Mouse (Mus musculus) embryo, embryonic 10 days (tissue): ENCODE data around the gene Gnpnat1.
A peak's percentile ranks its signal among the peaks of the same experiment; 100 is the strongest.
"Not testable (repeated sequence)": the region's sequence is repeated elsewhere in the genome, so short reads cannot be mapped to it uniquely, and the experiment has no call there.

Experiments
- DNase-seq: peaks from one replicate; pipeline ENCODE4 v3.0.0-alpha.2; 2015; ENCODE audit warnings: low spot score

Gnpnat1 gene

DNA sequence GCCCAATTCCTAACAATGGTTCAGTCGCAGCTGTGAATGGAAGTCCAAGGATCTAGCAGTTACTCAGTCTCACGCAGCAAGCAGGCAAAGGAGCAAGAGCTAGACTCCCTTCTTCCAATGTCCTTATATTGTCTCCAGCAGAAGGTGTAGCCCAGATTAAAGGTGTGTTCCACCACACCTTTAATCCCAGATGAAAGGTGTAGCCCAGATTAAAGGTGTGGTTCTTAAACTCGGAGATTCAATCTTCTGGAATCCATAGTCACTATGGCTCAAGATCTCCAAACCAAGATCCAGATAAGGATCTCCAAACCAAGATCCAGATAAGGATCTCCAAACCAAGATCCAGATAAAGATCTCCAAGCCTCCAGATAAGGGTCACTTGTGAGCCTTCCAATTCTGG lies at the start of gene Gnpnat1:
TSS of gene Gnpnat1 (minus strand) at position 101 of the 400 bp plus-strand sequence.
- not testable (repeated sequence) for DNase-seq

DNA sequence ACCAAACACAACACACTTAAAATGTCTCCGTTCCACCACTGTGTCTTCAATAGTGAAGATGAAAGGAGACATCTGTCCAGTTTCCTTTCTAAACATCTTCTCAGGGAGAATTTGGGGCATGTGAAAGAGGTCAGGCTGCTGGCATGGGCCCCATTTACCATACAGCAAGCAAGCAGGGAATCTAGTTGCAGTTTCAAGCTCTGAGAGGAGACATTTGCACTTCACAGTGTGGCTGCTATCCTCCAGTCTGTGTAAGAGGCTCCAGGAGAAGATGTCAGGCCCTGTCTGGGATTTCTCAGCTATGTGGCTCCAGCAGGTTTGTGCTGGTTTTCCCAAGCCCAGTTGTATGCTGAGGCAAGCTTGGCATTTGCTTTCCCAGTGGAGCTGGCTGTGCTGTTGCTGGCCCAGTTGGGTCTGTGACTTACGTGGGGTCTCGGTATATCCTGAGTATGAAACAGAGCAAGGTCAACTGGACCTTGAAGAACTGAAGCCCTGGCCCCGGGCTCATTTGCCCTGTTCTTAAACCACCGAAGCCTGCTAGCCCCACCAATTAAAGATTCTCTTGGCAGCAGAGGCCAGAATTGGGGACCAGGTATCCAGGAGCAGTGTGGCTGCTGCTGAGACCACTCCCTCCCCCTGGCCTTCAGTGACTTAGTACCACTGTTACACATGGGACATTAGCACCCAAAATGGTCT lies 49.0 kb upstream of the Gnpnat1 start:
- no peak for DNase-seq

DNA sequence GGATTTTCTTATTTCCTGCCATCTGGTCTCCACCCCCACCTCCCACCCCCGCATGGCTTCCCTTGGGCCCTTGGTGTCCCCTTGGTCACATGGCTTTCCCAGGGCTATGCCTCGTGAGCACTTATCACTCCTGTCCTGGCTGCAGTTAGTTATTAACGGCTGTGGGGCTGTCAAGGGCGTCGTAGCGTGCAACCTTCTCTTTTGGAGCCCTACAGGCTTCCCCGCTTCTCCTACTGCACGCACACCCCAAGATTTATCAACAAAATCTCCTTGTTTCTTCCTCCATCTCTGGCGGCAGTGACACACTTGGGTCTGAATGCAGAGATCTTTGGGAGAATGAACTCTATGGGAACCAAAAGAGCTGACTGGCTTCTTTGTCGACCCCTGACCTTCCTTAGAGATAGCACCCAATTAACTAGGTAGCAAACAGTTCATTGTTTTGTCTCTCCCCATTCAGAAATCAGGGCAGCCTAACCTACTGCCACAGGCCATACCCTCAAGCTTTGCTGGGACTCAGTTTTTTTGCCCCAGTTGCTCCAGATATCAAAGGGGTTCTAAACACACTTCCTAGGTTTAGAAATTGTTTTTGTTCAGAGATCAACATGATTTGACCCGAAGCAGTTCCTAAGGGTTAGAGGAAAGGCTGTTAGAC lies 48.3 kb upstream of the Gnpnat1 start:
- DNase-seq: no peak

DNA sequence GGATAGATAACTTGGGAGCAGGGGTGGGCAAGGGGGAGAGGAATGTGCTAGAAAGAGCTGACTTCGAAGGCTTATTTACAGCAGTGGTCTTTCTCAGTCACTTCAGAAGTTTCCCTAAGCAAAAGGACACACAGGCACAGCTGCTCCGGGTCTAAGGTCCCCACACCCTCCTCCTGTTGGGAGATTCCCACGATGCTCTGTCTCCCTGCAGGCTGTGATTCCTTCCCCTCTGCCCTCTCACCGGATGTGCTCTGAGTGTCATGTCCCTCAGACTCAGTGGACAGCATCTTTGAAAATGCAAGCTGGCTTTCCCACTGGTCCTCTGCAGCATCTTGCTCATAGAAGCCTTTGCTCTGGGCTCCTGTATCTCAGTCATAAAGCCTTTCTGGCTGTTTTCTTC lies 47.4 kb upstream of the Gnpnat1 start:
- DNase-seq: no peak

DNA sequence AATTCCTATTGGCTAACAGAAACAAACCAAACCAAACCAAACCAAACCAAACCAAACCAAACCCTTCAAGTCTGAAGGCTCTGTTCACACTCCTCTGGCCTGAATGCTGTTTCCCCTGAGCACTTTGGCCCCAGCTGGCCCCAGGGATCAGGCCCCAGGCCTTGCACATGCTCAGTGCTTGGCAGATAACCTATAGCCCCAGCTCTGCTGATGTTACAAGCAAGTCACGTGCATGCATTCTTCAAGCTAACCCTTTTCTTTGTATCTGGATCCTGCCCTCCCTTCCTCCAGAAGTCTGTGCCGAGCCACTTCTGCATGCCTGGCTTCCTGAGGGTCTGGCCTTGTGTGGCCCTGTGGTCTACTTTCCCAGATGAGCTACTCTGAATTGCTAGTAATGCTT lies 46.4 kb upstream of the Gnpnat1 start:
- DNase-seq: peak; percentile 59

DNA sequence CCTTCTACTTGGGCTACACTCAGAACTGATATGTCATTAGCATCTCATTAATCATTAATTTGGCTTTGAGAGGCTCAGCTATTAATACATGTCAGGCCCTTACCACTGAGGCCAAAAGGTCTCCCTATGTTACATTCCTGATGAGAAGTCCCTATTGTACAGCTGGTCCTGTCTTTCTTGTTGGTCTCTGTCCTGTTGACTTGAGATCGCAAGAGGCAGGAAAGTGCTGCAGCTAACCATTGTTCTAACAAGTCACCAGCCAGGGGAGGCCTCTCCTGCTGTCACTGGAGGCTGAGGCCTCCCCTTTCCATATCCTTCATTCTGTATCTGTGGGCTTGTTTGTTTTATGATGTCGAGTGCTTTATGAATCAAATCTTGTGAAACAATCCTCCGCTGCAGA lies 42.1 kb upstream of the Gnpnat1 start:
- no peak for DNase-seq

DNA sequence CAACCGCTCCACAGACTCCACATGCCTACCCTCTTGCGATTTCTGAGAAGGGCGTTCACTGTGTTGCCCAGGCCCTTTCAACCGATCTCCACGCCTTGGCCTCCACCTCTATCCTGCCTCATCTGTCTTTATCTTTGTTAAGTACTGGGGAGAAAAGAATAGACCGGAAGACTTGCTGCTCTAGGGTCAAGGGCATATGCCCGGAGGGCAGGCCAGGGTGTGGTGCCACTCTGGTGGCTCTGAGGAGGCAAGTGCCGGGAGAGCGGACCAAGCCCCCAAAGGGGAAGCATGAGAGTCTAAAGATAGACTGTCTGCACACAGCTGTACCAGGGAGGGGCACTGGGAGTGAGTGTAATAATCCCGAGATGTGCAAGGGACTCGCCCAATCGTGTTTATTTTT lies 40.7 kb upstream of the Gnpnat1 start:
- DNase-seq: no peak

DNA sequence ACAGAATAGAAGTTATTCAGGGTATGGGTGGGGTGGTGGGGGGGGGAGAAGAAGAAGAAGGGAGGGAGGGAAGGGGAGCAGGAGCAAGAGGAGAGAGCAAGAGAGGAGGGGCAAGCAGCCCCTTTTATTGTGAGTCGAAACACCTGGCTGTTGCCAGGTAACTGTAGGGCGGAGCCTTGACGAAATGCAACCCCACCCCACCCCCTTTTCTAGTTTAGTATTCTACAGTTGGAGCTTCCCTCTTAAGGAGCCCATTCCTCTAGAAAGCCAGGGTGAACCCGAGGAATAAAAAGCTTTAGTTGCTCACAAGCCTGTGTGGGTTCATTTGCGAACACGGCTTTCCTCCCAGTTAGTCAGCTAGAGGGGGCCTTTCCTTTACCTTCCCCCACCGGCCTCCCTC lies 40.2 kb upstream of the Gnpnat1 start:
- no peak for DNase-seq

DNA sequence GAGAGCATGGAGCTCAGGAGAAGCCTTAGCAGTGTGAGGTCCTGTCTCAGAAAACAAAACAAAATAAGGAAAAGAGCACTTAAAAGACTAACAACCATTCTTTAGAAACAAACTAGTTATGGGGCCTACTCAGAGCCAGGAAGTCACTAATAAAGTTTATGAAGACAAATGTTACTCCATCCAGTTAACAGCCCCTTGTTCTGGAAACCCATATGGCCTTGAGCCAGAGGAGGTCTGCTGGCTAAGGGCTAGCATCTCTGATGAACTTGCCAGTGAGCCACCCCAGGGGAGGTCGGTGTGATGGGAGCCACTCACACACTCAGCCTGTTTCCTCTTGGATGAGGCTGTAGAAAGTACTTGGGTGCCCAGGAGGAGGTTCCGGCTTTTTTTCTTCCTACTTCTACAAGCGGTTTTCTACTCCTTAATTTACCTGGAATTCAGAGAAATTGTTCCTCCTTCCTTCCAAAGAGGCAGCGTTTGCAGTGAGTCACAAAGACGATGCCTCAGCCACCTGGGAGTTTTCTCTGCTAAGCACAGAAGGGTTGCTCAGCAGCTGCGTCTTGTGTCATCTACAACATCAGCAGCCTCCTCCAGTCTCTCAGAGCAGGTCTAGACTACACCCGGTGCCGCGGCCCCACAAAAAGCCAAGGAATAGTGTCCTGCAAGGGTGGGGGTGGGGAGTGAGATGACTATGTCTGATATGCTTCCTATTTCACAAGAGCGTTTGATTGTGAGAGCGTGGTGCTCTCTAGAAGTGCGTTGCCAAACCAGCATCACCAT lies 38.3 kb upstream of the Gnpnat1 start:
- DNase-seq: no peak

DNA sequence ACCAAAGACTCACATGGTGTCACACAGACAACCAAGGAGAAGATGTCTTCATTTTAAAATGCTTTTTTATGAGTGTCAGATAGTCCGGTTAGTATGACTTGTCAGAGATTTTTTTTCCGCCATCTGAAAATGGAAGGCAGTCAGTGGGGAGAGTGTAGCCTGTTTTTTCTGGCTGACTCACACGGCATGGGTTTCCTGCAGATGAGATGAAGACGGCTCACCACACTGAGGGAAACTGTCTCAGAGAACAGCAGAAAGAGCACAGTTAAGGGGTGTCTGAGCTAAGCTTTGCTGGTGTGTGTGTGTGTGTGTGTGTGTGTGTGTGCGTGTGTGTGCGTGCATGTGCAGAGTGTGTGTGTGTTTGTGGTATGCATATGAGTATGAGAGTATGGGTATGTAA lies 36.6 kb upstream of the Gnpnat1 start:
- no peak for DNase-seq

DNA sequence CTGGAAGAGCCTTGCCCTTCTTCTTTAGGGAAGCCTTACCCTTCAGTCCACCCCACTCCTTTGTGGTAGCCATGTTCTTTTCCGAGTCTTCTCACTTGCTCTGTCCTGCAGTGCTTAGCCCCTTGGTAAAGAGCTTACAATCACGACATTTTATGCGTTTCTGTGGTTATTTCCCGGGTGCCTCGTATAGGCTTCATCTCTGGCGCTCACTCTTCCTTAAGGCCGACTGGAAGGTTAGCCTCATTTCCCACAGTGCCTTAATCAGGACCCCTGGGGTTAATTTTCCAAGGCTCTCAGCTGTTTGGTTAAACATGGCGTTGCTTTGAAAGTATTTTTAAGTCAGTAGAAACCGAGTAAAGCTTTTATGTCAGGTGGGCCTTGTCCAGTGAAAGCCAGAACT lies 34.7 kb upstream of the Gnpnat1 start:
- DNase-seq: no peak

DNA sequence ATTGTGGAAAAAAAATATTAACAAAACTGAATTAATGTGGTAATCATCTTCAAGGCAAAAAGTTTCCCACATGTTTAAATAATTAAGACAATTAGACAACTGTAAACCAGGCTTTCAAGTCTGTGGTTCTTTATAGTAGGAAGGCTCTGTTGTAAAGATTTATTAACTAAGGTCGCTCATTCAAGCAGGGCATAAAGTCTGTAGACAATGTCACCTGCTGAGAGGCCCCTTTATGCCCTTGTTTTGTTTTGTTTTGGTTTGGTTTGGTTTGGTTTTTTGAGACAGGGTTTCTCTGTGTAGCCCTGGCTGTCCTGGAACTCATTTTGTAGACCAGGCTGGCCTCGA lies 34.2 kb upstream of the Gnpnat1 start:
- no peak for DNase-seq

DNA sequence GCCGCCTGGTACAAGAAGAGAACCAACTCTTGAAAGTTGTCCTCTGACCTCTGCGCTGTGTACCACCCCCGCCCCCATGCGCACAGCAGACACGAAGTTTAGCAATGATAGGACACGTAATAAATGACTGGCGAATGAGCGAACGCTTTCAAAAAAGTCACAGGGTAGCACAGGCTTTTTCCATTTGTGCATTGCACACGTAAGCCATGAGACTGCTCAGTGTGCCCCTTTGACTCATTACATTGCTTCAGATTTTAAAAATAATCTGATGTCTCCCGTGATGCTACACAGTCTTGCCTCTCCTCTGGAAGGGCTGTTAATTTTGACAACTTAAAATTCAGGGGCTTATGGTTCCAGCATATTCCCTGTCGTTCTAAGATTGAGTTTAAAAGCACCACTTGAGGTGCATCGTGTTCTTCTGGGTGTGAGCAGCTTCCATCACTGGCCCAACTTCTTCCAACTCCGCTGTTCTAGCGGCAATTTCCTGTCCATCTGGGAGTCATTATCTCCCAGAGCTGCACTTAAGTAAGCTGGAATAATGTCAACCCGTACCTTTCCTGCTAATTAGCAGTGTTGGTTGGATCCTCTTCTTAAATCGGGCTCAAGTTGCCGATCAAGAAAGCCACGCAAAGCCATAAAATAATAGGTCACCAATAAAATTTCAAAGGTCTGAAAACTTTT lies 33.7 kb upstream of the Gnpnat1 start:
- peak; percentile 78 for DNase-seq

DNA sequence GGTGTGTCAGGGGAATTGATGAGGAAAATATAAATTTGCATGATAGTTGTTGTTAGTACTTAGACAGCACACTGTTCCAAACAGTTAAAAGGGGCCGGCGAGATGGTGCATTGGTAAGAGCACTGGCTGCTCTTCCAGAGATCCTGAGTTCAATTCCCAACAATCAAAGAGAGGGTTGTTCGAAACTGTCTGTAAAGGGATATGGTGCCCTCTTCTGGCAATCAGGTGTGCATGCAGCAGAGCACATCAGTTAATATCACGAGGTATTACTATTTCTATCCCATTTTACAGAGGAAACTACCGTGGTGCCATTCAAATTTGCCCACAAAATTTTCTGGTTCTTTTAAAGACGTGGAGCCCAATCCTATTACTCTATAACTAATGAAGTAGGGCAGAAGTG lies 29.5 kb upstream of the Gnpnat1 start:
- no peak for DNase-seq

DNA sequence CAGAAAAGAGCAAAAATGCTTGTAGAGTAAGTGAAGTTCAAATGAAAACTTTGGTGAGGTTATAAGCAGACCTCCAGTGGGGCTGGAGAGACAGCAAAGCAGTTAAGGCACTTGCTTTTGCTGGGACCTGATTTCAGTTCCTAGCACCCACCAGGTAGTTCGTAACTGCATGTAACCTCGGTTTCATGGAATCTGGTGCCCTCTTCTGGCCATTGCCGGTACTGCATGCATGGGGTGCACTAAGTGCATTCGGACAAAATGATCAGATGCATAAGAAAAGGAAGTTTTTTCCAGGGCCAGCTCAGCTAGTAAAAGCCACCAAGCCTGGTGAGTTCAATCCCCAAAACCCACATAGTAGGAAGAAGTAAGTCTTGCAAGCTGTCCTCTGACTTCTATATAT lies 27.3 kb upstream of the Gnpnat1 start:
- DNase-seq: no peak

DNA sequence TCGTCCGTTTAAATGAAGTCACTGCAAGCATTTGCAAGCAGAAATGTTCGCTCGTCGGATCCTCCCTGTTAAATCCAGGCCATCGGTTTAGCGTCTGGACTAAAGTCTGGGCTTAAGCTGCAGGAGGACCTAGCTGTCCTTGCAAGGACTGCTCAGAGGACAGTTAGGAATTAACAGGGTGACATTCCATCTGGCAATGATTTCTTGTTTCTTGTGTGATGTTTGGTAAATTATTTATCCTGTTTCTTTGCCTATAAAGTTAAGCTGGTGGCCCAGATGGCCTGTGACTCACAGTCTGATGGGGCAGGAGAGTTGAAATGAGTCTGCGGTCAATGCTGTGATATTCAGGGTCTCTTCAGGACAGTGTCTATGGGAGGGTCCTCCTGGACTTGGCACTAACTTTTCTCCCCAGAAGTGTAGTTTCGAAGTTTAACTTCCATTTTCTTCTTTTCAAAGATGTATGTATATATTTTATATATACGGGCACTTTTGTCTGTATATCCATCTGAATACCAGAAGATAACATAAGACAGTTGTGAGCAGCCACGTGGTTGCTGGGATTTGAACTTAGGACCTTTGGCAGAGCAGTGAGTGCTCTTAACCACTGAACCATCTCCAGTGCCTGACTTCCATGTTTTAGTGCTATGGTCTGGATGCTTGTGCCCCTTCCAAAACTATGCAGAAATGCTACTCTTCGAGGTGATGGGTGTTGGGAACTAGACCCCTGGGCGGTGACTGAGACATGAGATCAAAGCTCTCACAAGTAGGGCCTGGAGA lies 25.5 kb upstream of the Gnpnat1 start:
- no peak for DNase-seq

DNA sequence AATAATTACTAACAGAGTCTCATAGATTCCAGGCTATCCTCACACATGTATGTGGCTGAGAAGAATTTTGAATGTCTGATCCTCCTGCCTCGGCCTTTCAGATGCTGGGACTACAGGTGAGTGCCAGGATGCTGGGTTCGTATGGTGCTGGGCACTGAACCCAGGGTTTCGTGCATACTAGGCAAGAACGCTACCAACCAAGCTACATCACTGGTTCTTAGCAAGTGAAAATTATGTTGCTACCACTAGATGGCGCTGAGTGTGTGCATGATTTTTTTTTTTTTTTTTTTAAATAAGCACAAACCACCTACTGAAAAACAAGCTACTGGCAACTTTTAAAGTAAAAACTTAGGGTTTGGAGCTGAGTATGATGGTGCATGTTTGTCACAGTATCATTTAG lies 18.5 kb upstream of the Gnpnat1 start:
- DNase-seq: peak; percentile 85

DNA sequence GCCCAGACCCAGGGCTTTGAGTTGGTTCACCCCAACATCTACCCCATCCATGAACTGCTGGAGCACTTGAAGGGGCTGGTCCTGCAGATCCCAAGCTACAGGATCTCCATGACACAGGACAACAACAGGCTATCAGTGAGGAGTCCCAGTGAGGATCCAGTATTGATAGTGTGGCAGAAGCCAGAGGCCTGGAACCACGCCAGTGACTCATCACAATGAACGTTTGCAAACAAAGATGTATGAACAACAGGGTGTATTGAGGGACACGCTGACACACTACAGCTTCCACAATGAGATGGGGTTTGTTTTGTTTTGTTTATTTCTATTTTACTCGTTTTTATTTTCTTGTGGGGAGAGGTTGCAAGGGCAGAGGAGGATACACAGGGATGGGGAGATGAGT lies 17.7 kb upstream of the Gnpnat1 start:
- no peak for DNase-seq

DNA sequence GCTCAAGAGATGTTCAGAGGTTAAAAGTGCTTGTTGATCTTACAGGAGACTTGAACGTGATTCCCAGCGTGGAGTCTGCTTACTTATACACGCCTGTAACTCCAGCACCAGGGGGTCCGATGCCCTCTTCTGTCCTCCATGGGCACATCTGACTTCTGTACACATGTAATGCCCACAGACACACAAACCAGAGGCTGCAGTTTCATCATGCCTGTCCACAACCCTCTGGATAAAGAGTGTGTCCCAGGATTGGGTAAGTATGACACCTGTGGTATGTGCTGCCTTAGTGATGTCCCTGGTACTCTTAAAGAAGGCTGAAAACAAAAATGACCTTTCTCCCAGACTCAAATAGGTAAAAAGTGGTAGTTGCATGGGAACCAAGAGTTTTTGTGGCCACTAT lies 14.6 kb upstream of the Gnpnat1 start:
- no peak for DNase-seq

DNA sequence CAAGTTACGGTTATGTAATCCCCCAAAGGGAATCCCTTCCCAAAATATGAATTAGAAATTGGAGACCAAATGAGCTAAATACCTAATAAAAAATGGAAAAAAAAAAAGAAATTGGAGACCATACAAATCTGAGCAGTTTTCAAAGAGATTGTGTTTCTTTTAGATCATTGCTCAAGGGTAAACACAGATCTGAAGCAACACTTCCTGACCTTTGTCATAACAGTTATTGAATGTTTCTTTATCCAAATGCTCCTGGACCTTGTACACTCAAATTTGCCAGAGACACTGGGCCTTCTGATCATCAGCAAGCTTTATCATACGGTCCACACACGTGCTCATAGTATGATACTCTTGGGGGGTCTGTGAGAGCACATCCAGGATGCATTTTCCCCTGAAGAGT lies 13.8 kb upstream of the Gnpnat1 start:
- no peak for DNase-seq

DNA sequence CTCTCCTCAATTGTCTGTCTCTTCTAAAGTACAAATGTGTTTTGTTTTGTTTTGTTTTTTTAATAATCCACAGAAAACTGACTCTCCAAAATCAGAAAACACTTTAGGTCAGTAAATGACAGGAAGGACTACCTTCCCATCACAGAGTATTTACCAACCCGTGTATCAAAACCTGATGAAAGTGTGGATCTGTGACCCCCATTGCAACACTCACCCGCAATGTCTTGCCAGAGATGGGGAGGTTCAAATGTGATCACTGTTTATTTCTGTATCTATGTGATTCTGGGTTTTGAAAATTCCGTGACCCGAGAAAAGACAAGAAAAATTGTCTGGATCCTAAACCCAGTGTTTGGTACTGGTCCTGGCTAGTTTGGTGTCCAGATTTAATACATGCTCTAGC lies 11.6 kb upstream of the Gnpnat1 start:
- no peak for DNase-seq

DNA sequence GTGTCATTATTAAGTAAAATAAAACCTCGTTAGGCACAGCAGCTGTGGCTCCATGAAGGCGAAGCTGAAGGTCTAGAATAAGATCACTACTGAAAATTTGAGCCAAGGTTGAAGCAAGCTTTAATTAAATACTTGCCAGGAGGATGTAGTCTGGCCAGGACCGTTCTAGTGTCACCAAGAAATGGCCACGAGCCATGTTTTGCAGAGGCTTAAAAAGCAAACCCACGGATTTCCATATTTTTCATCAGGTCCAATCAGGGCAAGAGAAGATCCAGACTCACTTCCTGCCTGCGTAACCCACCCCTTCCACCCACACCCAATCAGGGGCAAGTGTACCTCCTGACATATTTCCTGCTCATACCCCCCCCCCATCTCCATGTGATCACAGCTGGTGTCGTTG lies 1.1 kb downstream of the Gnpnat1 start:
- no peak for DNase-seq
